Mouse (Mus musculus) C2C12 (cell line): ENCODE data around the gene Ubxn6.

Experiments
- CEBPB ChIP-seq: IDR thresholded peaks from one replicate; pipeline ENCODE4 v1.6.1; 2011; ENCODE audit warnings: low read depth, mild to moderate bottlenecking, control low read depth, moderate library complexity
- CTCF ChIP-seq: IDR thresholded peaks from one replicate; pipeline ENCODE4 v1.5.1; 2011; ENCODE audit not compliant: control insufficient read depth, insufficient read depth, insufficient read length
- MAX ChIP-seq: IDR thresholded peaks from one replicate; pipeline ENCODE4 v1.6.1; 2011; ENCODE audit warnings: mild to moderate bottlenecking, control low read depth
- MYOD1 ChIP-seq: IDR thresholded peaks from one replicate; pipeline ENCODE4 v1.6.1; 2011; ENCODE audit warnings: low read depth; ENCODE audit not compliant: control insufficient read depth, insufficient read length
- MYOG ChIP-seq: IDR thresholded peaks from one replicate; pipeline ENCODE4 v1.6.1; 2011; ENCODE audit not compliant: control insufficient read depth, insufficient read length; ENCODE audit errors: extremely low read depth

GRCm38 (mm10) chr17:56096883-56097282 lies 22.1 kb upstream of the Ubxn6 start:
- TF ChIP-seq CTCF = no peak
- no peak for TF ChIP-seq MYOD1
- TF ChIP-seq CEBPB = no peak
- TF ChIP-seq MAX = no peak
- TF ChIP-seq MYOG = no peak
